Comparison of ENCODE assay signal across 11 mouse cellular contexts in the genomic region with DNA sequence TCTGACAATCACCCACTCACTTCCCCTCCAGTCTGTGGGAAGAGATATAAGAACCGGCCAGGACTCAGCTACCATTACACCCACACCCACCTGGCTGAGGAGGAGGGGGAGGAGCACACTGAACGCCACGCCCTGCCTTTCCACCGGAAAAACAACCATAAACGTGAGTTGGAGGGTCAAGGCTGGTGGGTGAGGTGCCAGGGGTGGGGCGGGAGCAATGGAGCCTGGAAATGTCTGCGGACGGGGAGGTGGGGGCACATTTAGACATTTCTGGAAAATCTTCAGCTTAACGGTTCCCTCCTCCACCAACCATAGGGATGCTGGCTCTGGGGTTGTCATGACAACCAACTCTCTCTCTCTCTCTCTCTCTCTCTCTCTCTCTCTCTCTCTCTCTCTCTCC. TPM values are rescaled to one million over a fixed set of nuclear protein-coding genes. Genes with fewer than 3 reads are reported as not detected.
A peak's percentile ranks its signal among the peaks of the same experiment; 100 is the strongest.
DNase-seq lines count a peak whose midpoint lies in the region; ATAC-seq and TF ChIP-seq lines count a peak whose summit lies in the region.
"Had no signal": no experiment of that assay in that cellular context is flagged by ENCODE, and none has a peak within 500 bp of the region (broad histone marks: within the 10 kb centered on the region; RNA-seq: fewer than 3 reads in every experiment).

No protein-coding gene starts in this region.

- H3K4me2 ChIP-seq in forebrain, embryonic 12.5 days, result peak overlapping the region; percentile 29
- H3K4me2 ChIP-seq in limb, embryonic 11.5 days (ENCODE audit: low read depth, severe bottlenecking), result peak overlapping the region; percentile 10; the same call in 1 of the 2 replicates
- H3K4me2 ChIP-seq: heart, embryonic 12.5 days; liver, embryonic 13.5 days had no signal

- H3K36me3 ChIP-seq in forebrain, embryonic 12.5 days (replicated peaks), result peaks cover 58% of the 10 kb centered on the region
- no peaks in the 10 kb centered on the region; the same call in none of the 2 replicates for H3K36me3 ChIP-seq in limb, embryonic 11.5 days (ENCODE audit: control insufficient read depth, insufficient read depth, low read length)
- H3K36me3 ChIP-seq: heart, embryonic 12.5 days; liver, embryonic 13.5 days had no signal

- H3K9ac ChIP-seq in forebrain, embryonic 12.5 days, result 0 out of 2 replicates have a peak overlapping the region, but pooled peaks have one; percentile 21
- no peak overlapping the region for H3K9ac ChIP-seq in limb, embryonic 11.5 days (ENCODE audit: low read length)
- H3K9ac ChIP-seq: heart, embryonic 12.5 days; liver, embryonic 13.5 days had no signal

- peak; percentile 50 to 69 for DNase-seq in layer of hippocampus, adult 2 months (ENCODE audit: low spot score in 2 of 2)
- DNase-seq in layer of hippocampus, postnatal 14 days (ENCODE audit: low spot score in 2 of 2), result no peak
- DNase-seq in ES-CJ7 (ENCODE audit: low read depth, low spot score), result peak; percentile 52
- DNase-seq in limb, embryonic 11.5 days (ENCODE audit: low spot score), result peak; percentile 28
- no peak for DNase-seq in lung, postnatal 10 days
- no peak for DNase-seq in urinary bladder, postnatal 25 days (ENCODE audit: low spot score)
- DNase-seq: kidney, adult 18-20 months; liver, embryonic 13.5 days had no signal

- peak overlapping the region; percentile 98 for H3K27ac ChIP-seq in layer of hippocampus, adult 2 months
- H3K27ac ChIP-seq in forebrain, embryonic 12.5 days, result peak overlapping the region; percentile 61
- H3K27ac ChIP-seq in limb, embryonic 11.5 days (replicated peaks; ENCODE audit: low read depth, low read length), result no peak overlapping the region
- H3K27ac ChIP-seq: liver, embryonic 13.5 days had no signal

- no peaks in the 10 kb centered on the region for H3K27me3 ChIP-seq in forebrain, embryonic 12.5 days
- H3K27me3 ChIP-seq in limb, embryonic 11.5 days (ENCODE audit: control insufficient read depth, insufficient read depth, low read length), result no peaks in the 10 kb centered on the region

- H3K9me3 ChIP-seq in forebrain, embryonic 12.5 days, result no peaks in the 10 kb centered on the region
- H3K9me3 ChIP-seq in limb, embryonic 11.5 days (ENCODE audit: control insufficient read depth, low read length), result no peaks in the 10 kb centered on the region
- H3K9me3 ChIP-seq: heart, embryonic 12.5 days; liver, embryonic 13.5 days had no signal

- WGBS in forebrain, embryonic 12.5 days, result 22% methylated on average over 9 of the region's 9 CpGs
- WGBS in limb, embryonic 11.5 days, result 27% methylated on average over 9 of the region's 9 CpGs

- H3K4me3 ChIP-seq in layer of hippocampus, adult 2 months, result peak overlapping the region; percentile 43
- no peak overlapping the region for H3K4me3 ChIP-seq in forebrain, embryonic 12.5 days (replicated peaks)
- H3K4me3 ChIP-seq in limb, embryonic 11.5 days (ENCODE audit: low read depth, low read length), result no peak overlapping the region
- H3K4me3 ChIP-seq: heart, embryonic 12.5 days; liver, embryonic 13.5 days had no signal

- TF ChIP-seq CTCF in layer of hippocampus, adult 2 months (conservative IDR thresholded peaks at IDR 0.05), result no peak

- no peak for ATAC-seq in forebrain, embryonic 12.5 days (ENCODE audit: low FRiP score)
- ATAC-seq in limb, embryonic 11.5 days (ENCODE audit: insufficient number of reproducible peaks, low FRiP score, low TSS enrichment, low read depth), result no peak
- no peak for ATAC-seq in granulocyte monocyte progenitor cell, adult 5-6 weeks (replicated peaks; ENCODE audit: poor library complexity, severe bottlenecking)

- peaks cover 88% of the 10 kb centered on the region for H3K4me1 ChIP-seq in forebrain, embryonic 12.5 days
- H3K4me1 ChIP-seq in limb, embryonic 11.5 days (ENCODE audit: control insufficient read depth, insufficient read depth, low read length), result peaks cover 61% of the 10 kb centered on the region

RNA-seq across cellular contexts. Expression of gene Dpf1, which starts 9.3 kb away (rescaled TPM):
- 100 to 1,000 TPM; 106 to 113 TPM for total RNA-seq in layer of hippocampus, adult 2 months (2021)
- 100 to 1,000 TPM in 1 of 2 experiments, 10 to 100 TPM in 1; 96.1 to 111 TPM for total RNA-seq in layer of hippocampus, postnatal 14 days (2021)
- 118 and 147 TPM in 2 replicates for polyA plus RNA-seq in forebrain, embryonic 12.5 days (2016; fragmentation: Nextera tagmentation; extraction: Ambion mirVana)
- 30.0 and 35.2 TPM in 2 replicates for polyA plus RNA-seq in limb, embryonic 11.5 days (2014; fragmentation: Nextera tagmentation; extraction: Ambion mirVana)
- not detected in 2 replicates for total RNA-seq in granulocyte monocyte progenitor cell, adult 5-6 weeks (2014; fragmentation: Nextera tagmentation)
- total RNA-seq in granulocyte monocyte progenitor cell, adult 5-6 weeks (2017), result 0.22 TPM in 1 of 2 replicates, not detected in the other

RNA-seq across cellular contexts. Expression of gene Ppp1r14a, which starts 23.9 kb away (rescaled TPM):
- 10 to 100 TPM; 20.8 to 21.6 TPM for total RNA-seq in layer of hippocampus, adult 2 months (2021)
- total RNA-seq in layer of hippocampus, postnatal 14 days (2021), result 10 to 100 TPM; 10.8 to 11.0 TPM
- polyA plus RNA-seq in forebrain, embryonic 12.5 days (2016; fragmentation: Nextera tagmentation; extraction: Ambion mirVana), result 14.8 and 16.5 TPM in 2 replicates
- polyA plus RNA-seq in limb, embryonic 11.5 days (2014; fragmentation: Nextera tagmentation; extraction: Ambion mirVana), result 3.5 and 3.8 TPM in 2 replicates
- total RNA-seq in granulocyte monocyte progenitor cell, adult 5-6 weeks (2014; fragmentation: Nextera tagmentation), result not detected in 2 replicates
- not detected in 2 replicates for total RNA-seq in granulocyte monocyte progenitor cell, adult 5-6 weeks (2017)

RNA-seq across cellular contexts. Expression of gene Spint2, which starts 31.3 kb away (rescaled TPM):
- total RNA-seq in layer of hippocampus, adult 2 months (2021), result 10 to 100 TPM; 18.3 to 21.7 TPM
- total RNA-seq in layer of hippocampus, postnatal 14 days (2021), result 10 to 100 TPM; 16.0 to 27.0 TPM
- 42.2 and 45.0 TPM in 2 replicates for polyA plus RNA-seq in forebrain, embryonic 12.5 days (2016; fragmentation: Nextera tagmentation; extraction: Ambion mirVana)
- polyA plus RNA-seq in limb, embryonic 11.5 days (2014; fragmentation: Nextera tagmentation; extraction: Ambion mirVana), result 75.1 and 80.7 TPM in 2 replicates
- 45.1 and 55.0 TPM in 2 replicates for total RNA-seq in granulocyte monocyte progenitor cell, adult 5-6 weeks (2014; fragmentation: Nextera tagmentation)
- 24.4 and 29.9 TPM in 2 replicates for total RNA-seq in granulocyte monocyte progenitor cell, adult 5-6 weeks (2017)

Comparison
In these comparisons a context has a peak if more than half of its experiments do, and no peak if none do; other contexts are left out.
1. DNase-seq: peak in layer of hippocampus, adult 2 months (2 of 2), ES-CJ7 (single experiment) and limb, embryonic 11.5 days (single experiment); none in layer of hippocampus, postnatal 14 days (0 of 2), lung, postnatal 10 days (single experiment) and urinary bladder, postnatal 25 days (single experiment).
2. RNA of gene Dpf1, which starts 9.3 kb away (total RNA-seq): 106 to 113 TPM in layer of hippocampus, adult 2 months and 96.1 to 111 TPM in layer of hippocampus, postnatal 14 days; 0.22 TPM in granulocyte monocyte progenitor cell, adult 5-6 weeks; every median in the first group is over 10 times any median in the second.
3. RNA of gene Ppp1r14a, which starts 23.9 kb away (total RNA-seq): 20.8 to 21.6 TPM in layer of hippocampus, adult 2 months and 10.8 to 11.0 TPM in layer of hippocampus, postnatal 14 days; not detected in granulocyte monocyte progenitor cell, adult 5-6 weeks; every median in the first group is over 10 times any median in the second.